Mouse (Mus musculus): Measurements from ENCODE around the gene Mei1.

The Mei1 gene

DNA sequence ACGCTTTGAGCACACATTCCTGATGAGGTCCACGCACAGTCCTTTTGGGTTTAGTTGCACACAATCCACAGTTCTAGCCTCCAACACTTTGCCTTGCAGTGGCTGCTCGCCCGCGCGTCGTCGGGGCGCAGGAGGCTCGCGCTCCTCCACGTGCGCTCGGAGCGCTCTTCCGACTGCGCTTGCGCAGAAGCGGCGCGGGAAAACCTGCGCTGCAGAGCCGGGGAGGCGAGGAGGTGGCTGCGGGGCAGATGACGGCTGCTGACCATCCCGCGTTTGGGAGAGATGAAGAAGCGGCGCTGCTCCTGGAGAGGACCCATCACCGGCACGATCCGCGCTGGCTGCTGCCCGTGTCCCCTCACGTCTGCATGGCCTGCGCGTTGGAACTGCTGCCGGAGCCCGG, at the start of gene Mei1:
Mei1 (plus strand) TSS at position 99 of the 400 bp plus-strand sequence.
- no peak for DNase-seq

DNA sequence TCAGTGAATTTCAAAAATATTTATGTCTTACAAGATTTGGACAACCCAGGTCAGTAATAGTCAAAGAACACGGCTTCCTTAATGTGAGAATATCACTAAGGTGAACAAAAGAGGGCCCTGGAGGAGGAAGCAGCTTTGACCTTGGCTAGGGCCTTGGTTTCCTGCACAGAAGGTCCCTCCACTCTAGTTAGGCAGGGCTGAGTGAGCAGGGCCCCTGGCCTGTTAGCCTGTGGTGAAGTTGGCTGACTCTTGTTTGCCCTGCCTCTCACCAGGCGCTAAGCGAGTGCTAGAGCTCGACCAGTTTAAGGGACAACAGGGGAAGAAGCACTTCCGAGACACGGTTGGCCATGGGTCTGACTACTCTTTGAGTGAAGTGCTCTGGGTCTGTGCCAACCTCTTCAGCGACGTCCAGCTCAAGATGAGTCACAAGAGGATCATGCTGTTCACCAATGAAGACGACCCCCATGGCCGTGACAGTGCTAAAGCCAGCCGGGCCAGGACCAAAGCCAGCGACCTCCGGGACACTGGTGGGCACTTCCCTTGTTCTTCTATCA, 47.2 kb upstream of the Mei1 start:
- DNase-seq = no peak

DNA sequence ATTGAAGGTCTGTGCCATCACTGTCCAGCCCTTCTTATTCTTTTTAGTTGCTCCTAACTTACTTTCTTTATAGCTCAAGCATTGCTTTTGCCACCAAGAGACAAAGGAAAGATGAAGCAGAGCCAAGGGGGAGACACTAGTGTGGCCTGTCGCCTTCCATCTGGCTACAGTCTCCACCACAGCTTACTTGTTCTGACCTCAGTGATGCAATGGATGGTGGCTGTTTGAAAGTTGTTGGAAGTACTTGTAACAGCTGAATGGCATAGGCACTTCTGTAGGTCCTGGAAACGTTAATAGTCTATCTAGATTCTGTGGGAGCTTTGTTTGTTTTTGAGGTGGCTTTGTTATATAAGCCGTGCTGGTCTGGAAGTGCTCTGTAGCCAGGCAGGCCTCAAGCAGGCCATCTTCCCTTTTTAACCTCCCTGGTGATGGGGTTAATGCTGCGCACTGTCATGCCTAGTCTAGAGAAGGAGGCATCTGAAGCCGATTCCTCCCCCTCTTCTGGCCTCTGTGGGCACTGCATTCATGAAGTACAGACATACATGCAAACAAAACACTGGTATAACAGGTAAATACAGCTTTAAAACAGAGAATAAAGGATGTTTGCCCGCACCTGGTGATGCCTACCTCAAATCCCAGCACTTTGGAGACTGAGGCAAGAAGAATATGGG, 45.7 kb upstream of the Mei1 start:
- DNase-seq = no peak

DNA sequence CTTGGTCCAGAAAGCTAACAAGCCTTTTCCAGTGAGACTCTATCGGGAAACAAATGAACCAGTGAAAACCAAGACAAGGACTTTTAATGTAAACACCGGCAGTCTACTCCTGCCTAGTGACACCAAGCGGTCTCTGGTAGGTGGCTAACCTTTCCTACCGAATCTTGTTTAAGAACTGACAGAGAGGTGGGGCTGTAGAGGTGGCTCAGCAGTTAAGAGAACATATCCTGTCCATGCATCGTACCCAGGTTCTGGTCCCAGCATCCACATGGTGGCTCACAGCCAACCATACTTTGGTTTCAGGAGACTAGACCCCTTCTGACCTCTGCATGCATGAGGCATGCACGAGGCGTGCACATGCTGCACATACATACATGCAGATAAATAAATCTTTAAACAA, 42.5 kb upstream of the Mei1 start:
- no peak for DNase-seq

DNA sequence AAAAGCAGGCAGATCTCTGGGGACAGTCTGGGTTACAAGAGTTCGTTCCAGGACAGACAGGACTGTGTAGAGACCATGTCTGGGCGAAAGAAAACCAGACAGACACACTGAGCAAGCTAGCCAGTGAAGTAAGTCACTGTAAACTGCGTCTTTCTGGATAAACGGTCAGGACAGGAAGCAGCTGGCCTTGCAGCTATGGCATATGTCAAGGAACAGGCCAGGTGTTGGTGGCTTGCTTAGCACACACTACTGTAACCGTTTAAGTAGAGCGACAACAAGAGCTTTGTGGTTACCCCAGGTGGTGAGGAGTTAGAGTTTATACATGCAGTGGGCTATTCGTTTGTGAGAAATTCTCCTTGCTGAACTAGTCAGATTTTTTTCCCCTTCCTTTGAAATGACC, 42.1 kb upstream of the Mei1 start:
- no peak for DNase-seq

DNA sequence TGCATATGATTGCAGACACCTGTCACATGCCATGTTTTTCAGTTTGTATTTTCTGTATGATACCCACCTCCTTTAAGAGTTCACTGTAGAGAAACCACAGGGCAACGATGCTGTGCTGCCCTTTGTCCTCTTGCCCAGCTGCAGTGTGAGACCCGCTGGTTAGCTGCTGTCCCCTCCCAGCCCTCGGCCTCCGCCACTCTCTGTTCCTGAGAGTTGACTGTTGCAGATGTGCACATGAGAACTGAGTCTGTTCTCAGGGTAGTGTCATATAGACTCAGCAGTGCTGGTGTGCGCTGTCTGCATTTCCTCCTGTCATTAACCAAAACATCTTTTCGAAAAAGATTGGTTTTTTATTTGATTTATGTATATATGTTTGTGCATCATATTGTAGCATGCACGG, 37.4 kb upstream of the Mei1 start:
- DNase-seq = no peak

DNA sequence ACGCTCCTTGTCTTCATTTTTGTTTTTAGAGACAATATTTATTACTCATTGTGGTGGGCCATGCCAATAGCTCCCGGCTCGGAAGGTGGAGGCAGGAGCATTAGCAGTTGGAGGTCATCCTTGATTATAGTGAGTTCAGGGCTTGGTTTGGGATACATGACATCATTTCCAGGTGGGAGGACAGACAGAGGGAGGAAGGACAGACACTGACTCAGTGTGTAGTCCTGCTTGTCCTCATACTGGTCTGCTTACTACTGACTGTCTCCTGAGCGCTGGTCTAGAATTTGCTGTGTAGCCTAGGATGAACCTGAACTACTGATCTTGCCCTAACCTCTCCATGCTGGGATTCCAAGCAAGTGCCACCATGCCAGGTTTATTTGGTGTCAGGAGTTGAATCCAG, 36.0 kb upstream of the Mei1 start, which contains the start of gene Desi1:
Desi1 (minus strand) TSS at position 101 of the 400 bp plus-strand sequence.
- DNase-seq = no peak

DNA sequence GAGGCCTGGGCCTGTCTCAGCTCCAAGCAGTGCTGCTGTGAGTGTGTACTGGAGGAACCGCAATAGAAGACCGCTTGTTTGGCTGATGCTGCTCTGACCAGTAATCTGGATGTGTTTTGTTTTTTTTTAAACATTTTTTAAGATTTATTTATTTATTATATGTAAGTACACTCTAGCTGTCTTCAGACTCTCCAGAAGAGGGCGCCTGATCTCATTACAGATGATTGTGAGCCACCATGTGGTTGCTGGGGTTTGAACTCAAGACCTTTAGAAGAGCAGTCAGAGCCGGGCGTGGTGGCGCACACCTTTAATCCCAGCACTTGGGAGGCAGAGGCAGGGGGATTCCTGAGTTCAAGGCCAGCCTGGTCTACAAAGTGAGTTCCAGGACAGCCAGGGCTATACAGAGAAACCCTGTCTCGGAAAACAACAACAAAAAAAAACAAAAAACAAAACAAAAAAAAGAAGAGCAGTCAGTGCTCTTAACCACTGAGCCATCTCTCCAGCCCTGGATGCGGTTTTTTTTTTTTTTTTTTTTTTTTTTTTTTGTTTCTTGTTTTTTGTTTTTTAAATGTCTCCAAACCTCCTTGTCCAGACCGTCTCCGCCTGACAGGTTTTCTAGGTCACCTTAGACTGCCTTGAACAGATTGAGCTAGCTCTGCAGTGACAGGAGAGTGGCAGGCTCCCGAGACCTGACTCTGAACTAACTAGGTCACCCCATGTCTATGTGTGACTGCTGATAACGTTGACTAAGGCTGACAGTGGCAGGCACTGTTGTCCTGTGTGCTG, 33.7 kb upstream of the Mei1 start:
- DNase-seq = no peak

DNA sequence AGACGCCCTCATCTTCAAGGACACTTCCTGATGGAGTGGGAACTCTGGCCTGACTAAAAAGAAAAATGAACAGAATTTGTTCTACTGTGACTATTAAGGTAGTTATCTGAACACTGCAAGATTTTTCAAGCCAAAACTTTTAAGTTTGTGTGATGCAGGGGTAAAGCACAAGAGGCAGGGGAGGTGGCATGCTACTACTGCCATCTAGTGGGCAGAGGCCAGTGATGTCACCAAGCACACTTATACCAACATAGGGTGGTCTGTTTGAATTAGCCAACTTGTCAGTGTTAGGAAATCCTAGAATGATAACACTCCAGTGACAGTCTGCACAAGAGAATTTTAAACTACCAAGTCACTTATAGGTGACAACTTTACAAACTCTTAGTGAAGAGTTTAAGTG, 29.1 kb upstream of the Mei1 start:
- DNase-seq = no peak

DNA sequence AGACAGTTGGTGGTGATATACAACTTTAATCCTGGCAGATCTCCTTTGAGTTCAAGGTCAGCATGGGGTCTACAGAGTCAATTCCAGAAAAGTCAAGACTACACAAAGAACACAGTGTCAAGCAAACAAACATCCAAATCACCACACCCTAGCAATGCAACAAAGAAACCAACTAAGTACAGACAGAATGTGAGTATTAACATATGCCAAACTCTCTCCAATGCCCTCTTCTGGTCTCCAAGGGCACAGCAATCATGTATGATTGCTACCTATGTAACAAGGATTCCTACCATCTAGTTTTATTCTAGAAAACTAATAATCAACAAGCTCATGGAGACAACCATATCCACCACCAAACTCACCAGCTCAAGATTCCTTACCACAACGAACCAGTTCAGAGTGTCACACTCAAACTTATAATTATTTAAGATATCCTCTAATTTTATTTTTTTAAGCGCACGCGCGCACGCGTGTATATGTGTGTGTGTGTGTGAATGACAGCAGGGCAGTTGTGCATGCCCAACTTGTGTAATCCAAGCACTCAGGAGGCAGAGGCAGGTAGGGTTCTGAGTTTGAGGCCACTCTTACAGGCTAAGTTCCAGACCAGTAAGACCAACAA, 25.5 kb upstream of the Mei1 start:
- no peak for DNase-seq

DNA sequence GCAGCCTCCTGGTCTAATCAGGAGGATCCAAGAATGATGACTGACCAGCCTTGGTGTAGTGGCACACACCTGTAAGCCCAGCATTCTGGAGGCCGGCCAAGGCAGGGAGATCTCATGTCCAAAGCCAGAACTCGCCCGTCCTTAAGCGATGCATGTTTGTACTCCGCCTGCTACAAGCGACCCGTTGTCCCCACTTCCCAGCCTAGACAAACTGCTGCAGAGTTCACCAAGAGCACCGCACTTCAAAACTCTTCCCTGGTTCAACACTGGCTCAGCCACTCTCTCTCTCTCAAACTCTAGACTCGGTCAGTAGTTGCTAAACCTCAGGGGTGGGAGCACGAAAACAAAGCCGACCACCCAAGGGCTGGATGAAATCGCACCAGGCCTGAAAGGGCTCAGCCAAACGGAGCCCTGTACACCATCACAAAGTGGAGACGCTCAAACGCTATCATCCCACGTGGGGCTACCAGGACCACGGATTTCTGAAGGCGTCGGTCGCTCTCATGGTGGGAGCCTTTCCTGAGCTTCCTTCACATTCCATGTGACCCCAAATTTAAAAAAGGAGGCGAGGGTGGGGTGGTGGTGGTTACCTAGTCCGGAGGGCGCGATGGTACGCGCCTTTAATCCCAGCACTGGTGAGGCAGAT, 23.4 kb upstream of the Mei1 start:
- DNase-seq = peak; percentile 17

DNA sequence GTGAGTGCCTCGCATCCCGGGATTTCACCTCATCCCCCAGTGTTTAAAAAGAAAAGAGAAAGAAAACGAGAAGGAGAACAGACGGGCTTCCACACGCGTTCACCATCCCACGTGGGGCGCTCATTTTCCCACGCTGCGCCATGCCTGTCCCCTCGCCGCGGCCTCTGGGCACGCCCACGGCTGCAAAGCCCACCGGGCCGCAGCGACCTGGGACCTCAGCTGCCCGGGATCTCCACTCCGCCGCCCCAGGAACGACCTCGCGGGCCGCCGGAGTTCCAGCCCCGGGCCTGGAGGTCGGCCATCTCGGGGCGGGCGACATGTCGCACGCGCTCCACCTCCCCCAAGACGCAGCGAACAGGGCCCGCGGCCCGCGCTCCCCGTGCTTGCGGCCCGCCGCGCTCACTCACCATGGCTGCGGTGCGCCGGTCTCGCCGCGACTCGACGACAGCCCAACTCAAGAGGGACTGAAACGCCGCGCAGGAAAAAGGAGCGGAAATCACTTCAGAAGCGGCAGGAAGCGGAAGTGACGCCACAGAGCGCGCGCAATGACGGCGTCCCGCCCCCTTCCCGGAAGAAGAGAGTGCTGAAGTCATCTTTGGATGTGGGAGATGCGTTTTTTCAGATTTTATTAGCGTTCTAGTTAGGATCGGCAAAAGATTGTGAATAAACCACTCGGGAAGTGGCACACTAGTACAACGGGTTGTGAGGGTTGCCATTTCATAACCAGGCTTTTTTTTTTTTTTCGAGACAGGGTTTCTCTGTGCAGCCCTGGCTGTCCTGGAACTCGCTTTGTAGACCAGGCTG, 22.5 kb upstream of the Mei1 start, which contains the start of gene Snu13:
Snu13 (minus strand) TSS at position 519 of the 804 bp plus-strand sequence.
- DNase-seq = peak; percentile 84

DNA sequence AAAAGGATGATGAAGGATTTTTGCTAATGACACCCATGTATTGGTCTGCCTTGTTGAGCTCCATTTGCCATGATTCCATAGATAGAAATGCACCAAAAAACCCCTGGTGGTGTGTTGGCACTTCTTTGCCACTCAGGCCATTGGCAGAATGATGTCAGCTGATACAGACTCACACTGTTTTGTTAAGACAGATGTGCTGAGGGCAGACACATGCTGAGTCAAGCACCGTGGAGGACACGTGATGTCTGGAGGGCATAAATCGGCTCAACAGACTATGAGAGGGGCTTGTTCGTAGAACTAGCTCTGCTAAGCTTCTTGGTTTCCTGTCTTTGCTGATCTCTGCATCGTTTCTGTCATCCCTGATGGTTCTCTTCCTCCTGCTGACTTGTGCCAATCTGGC, 17.3 kb upstream of the Mei1 start:
- no peak for DNase-seq

DNA sequence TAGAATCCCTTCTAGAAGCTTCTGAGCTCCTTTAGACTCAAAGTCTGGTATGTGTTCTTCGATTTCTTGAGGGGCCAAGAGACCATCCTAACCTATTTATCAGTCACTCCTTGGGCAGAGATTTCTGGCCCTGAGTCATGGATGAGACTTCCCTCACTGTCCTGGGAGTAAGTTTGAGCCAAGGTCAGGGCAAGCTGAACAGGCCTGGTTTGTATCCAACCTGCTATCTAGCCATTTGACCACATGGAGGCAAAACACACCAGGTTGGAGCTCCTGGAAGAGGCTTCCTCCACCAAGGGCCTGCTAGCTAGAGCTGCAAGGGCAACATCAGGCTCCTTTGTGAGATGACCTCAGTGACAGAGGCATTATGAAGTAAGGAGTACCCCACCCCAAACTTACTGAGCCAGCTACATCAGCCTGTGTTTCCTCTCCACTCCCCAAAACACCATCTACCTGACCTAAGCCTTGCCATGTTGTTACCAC, 11.0 kb upstream of the Mei1 start, which contains the start of gene 4930407I10Rik:
4930407I10Rik (plus strand) TSS at position 433 of the 483 bp plus-strand sequence.
- DNase-seq = no peak

DNA sequence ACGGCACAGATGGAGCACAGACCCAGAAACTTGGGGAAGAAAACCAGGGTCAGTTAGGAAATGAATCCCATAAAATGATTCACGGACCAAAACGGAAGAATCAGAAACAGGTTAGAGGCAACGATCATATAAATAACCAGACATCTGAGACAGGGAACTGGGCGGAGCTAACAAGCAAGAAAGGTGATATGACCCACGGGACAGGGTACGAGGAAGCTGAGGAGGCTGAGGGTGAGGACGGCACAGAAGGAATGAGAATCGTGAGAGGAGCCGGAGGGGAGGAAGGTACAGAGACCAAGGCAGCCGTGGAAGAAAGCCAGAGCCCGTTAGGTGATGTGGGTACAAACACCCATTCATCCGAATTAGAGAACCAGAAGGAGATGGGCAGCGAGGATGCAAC, 5.9 kb upstream of the Mei1 start:
- no peak for DNase-seq

DNA sequence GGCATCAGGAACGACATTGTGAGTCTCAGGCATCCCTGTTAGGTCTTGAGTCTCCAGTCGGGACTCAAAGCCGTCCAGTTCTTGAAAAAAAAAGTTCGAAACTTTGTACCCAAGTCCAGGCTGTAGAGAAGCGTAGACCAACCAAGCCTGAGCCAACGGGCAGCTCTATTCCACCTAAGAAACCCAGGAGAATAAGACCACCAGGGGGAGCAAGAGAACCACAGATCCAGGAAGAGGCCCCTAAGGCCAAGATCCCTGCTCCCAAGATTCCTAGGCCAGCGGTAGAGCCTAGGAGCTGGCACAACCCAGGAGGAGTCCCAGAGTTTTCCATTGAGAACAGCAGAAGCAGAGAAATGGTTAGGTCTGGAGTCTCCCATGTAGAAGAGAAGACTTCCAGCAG, 4.3 kb upstream of the Mei1 start:
- peak; percentile 70 for DNase-seq

DNA sequence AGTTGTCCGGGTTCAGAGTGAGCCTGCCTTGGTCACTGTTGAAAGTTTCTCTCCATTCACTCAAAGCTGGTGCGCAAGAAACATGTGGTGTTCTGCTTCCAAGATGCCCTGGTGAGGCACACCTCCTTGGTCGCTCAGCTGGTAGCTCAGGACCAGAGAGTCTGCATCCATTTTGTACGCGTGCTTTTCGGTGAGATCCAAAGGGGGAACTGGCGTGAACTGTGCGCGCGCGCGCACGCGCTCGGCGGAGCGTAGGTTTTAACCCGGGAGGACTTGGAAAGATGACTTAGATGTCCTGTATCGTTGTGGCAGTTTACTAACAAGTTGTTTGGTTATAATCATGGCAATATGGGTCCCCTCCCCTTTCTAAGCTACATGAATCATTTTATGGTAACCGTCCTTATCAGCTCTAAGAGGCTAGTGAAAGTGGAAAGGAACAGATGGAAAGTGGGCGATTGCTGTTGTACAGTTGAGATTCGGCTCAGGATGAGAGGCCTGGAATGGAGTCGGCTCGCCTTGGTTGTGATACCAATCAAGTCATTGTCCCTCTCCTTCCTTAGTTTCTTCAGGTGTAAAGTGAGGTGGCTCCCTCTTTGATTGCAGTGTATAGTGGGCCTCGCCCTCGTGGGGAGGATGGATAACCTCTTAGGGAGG, 2.1 kb downstream of the Mei1 start:
- DNase-seq = no peak

DNA sequence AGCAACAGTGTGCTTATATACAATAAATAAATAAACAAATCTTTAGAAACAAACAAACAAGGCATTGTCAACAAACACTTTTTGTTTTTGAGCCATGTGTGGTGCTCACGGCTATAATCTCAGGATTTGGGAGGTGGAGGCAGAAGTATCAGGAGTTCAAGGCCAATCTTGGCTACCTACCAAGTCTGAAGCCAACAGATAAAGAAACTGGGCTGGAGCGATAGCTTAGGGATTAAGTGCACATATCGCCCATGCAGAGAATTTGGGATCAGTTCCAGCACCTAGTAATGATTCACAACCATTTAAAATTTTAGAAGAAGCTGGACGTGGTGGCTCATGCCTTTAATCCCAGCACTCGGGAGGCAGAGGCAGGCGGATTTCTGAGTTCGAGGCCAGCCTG, 3.7 kb downstream of the Mei1 start:
- DNase-seq = no peak

DNA sequence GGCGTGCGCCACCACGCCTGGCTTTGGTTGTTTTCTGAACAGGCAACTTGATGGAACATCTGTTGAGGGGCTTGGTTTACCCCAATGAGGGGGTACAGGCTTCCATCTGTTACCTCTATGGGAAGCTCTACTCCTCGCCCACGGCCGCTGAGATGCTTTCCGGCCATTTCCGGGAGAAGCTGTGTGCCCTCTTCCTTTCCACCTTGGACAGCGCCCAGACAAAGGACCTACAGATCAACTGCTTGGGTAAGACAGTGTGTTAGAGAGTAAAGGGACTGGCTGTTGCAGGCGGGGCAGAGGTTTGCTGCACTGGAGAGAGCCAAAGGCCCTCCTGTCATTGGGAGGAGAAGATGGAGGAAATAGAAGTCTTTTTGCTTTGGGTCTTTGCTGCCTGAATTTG, 10.1 kb downstream of the Mei1 start:
- no peak for DNase-seq

DNA sequence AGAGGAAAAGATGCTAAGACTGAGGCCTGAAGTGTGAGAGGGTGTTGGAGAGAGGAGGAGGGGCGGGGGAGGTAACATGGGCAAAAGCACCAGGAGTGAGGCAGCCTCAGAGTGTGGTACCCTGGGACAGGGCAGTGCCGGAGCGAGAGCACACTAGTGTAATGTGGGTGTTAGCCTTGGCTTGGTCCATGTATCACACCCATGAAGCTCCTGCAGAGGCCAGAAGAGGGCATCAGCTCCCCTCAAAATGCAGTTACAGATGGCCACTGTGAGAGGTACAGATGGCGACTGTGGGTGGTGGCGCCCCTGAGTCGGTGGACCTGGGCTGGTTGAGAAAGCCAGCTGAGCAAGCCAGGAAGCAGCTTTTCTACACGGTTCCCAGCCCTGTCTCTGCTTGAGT, 11.4 kb downstream of the Mei1 start:
- peak; percentile 5 for DNase-seq

DNA sequence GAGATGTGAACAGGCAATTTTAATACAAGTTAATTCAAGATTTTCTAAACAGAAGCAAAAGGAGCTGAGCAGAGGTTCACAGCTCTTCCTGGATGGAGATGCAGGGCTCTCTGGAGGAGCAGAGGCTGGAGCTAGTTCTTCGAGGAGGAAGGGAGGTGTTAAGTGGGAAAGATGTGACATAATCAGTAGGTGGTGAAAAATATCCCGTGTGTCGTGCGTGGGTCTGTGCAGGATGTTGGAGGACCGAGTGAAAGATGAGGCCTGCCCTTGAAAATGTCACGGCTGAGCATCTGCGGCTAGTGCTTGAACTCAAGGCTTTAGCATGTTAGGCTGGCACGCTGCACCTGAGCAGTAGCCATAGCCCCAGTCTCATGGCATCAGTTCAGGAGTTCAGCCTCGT, 15.8 kb downstream of the Mei1 start:
- no peak for DNase-seq

DNA sequence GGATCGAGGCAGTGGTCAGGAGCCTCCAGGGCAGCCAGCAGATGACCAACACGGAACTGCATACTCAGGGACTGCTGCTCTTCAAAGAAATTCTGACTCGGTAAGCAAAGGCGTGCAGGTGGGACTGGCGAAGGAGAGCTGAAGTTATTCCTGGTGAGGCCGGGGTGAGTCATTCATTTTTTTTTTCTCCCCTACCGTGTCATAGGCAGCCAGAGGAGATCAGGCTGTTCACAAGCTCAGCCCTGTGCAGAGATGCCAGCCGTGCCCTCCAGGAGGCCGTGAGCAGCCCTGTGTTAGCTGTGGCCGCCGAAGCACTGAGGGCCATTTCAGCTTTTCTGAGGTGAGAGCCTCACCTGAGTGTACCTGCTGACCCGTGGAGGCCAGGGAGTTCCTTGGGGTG, 16.3 kb downstream of the Mei1 start:
- no peak for DNase-seq
